Mouse (Mus musculus) 416B (cell line): ENCODE data around the gene Rab27a.
"Not testable (repeated sequence)": the region's sequence is repeated elsewhere in the genome, so short reads cannot be mapped to it uniquely, and the experiment has no call there.

Experiments
- DNase-seq: peaks from one replicate; pipeline ENCODE4 v3.0.0; 2011; ENCODE audit warnings: low read depth

Rab27a gene

DNA sequence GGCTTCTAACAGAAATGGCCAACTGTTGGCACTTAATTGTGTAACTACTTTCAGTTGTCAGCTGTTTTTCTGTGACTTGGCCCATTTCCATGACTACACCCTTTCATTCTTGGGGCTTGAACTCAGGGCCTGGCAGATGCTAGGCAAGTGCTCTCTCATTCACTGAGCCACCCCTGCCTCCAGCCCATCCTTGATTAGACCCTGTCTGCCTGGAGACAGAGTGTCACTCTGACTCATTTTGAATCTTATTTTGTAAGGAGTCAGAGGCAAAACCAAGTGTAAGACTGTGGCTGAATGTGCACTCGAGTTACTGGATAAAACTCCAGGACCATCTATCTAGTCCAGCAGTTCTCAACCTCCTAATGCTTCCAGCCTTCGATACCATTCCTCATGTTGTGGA lies 3.3 kb downstream of the Rab27a start:
- DNase-seq, result peak; percentile 32

DNA sequence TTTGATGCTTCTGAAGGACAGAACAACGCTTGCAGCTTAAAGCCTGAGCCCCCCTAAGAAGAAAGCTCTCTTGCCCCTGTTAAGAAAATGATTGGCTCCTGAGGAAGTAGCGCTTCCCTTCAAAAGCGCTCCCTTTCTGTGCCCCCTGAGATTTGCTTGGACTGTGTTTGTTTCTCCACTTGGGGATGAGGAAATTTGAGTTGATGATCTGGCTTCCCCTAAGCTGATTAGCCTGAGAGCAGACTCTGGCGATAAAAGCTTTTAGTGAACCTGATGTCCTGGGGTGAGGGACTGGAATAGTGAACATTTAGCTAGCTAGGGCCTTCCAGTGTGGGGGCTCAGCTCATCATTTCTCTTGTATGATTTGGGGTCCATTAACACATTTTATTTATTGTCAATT lies 4.3 kb downstream of the Rab27a start:
- DNase-seq, result no peak

DNA sequence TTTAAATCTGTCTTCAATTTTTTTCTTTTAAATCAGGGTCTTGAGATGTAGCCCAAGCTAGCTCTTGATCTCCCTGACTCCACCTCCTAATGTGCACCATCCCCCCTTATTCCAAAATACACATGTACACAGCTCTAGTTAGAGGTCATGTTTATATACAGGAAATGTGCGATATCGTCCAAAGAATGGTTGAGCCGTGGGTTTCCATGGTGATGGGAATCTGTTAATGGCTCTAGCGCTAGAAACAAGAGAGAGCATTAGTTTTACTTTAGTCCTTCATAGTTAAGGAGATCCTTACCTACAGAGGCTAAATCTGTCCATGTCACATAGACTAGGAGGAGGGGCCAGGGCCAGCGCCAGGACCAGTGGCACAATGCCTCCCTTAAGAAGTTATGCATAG lies 5.2 kb downstream of the Rab27a start:
- no peak for DNase-seq

DNA sequence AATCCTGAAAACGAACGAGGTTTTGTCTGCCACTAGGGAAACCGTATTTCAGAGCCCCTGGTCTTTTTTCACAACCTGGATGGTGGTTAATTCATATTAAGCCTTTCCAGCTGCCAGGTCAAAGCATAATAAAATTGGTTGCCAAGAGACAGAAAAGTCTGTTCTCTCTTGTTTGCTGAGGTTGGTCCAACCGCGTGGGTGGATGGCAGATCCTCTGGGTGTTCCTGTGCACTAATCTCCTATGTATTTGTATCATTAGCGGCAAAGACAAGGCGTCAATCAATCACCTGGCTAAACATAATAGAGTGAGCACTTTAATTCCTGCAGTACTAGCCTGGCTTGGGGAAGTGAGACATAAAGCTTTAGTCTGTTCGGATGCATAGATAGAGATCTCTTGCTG lies 6.0 kb downstream of the Rab27a start:
- DNase-seq, result no peak

GRCm38 (mm10) chr9:73055441-73055911 lies 10.8 kb downstream of the Rab27a start:
- DNase-seq, result no peak

DNA sequence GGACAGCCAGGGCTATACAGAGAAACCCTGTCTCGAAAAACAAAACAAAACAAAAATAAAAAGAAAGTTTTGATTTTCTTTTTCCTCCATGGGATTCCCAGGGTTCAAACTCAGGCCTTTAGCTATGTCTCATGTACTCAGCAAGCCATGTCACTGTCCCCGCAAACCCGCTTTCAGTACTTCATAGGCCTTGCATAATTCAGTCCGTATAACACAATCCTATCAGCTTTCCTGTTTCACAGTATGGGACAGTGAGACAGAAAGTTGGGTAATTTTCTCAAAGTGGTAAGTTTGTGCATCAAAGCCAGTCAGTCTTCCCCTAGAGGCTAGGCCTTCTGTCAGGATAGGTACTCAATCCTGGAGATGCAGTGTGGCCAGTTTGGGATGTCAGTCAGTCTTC lies 14.6 kb downstream of the Rab27a start:
- DNase-seq, result peak; percentile 47

GRCm38 (mm10) chr9:73063621-73064290 lies 19.1 kb downstream of the Rab27a start:
- DNase-seq, result no peak

GRCm38 (mm10) chr9:73067086-73067485 lies 22.4 kb downstream of the Rab27a start:
- no peak for DNase-seq

GRCm38 (mm10) chr9:73068230-73068679 lies 23.6 kb downstream of the Rab27a start:
- no peak for DNase-seq

DNA sequence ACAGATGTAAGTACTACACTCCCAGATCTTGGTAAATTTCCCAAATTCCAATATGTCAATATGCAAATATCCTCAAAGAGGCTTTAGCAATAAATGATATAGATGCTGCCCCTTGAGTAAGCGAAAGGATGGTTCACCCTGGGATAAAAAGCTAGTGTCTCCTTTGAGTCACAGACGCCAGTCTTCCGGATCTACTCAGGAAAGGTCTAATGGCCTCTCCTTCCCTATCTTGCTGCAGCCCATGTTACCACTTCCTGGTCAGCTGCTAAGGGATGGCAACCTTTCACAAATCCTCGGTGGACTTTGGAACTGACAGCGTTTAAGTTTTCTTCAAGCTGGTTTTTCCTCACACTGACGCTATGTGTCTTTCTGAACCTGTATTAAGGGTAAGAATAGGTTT lies 24.0 kb downstream of the Rab27a start:
- DNase-seq, result peak; percentile 92

- DNase-seq, result peak; percentile 89
Observed at GRCm38 (mm10) chr9:73070971-73071659, 26.5 kb downstream of the Rab27a start.

DNA sequence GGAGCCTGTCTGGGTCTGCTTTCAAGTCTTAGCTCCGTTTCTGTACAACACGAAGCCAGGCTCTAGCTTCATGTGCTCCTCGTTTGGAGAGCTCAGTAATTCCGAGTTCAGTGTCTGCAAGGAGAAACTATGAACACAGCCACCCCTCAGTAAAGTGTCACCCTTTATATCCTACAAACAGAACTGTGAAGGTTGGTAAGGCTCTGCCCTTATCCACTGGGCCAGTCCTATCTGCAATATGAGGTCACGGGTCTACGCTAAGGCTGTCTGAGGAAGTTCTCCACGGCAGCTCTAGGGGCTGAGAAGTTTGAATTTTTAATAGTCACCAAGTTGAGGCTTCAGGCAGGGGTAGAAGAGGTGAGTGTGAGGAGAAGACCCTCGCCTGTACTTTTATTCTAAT lies 27.8 kb downstream of the Rab27a start:
- peak; percentile 26 for DNase-seq

DNA sequence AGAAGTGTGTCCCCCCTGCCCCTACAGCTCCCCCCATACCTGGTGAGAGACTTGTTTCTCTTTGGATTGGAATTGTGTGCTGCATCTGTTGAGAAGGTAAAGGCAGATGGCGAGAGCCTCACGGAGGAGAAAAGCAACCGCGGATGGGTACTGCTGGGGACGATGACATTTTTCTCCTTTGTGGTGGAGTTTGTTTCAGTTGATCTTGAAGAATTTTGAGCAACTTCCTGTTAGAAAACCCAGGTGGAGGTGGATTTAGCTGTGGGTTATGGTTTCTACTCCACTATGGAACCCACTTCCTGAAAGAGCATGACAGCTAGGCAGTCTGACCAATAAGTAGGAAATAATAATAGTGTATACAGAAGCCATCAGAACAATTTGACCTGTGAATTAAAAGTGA lies 28.5 kb downstream of the Rab27a start:
- peak; percentile 79 for DNase-seq

GRCm38 (mm10) chr9:73079349-73079748 lies 34.7 kb downstream of the Rab27a start:
- not testable (repeated sequence) for DNase-seq

GRCm38 (mm10) chr9:73079801-73080325 lies 35.2 kb downstream of the Rab27a start:
- DNase-seq, result peak; percentile 28

DNA sequence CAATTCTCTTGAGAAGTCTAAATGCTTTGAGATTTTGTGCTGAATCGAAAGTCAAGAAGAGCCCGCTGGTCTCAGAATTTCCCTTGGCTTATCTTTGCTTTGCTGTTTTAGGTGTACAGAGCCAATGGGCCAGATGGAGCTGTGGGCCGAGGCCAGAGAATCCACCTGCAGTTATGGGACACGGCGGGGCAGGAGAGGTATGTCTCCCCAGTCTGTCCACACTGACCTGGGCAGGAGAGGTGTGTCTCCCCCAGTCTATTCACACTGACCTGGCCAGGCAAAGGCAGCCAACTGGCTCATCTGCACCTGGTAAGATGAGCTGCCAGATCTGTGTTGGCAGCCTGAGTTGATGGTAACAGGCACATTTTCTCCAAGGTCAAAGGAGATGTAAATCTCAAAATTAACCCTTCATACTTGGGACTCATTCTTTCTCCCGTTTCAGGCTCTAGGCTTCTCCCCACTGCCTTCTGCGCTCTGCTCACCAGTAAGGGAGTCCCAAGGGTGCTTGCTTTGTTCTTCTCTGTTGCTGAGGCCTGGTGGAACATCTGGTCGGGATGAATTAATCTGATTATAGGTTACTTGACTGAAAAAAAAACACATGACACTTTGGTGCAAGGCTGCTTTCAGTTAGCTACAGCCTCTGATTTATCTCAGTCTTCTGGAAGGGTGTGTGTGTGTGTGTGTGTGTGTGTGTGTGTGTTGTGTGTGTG lies 37.8 kb downstream of the Rab27a start:
- no peak for DNase-seq

DNA sequence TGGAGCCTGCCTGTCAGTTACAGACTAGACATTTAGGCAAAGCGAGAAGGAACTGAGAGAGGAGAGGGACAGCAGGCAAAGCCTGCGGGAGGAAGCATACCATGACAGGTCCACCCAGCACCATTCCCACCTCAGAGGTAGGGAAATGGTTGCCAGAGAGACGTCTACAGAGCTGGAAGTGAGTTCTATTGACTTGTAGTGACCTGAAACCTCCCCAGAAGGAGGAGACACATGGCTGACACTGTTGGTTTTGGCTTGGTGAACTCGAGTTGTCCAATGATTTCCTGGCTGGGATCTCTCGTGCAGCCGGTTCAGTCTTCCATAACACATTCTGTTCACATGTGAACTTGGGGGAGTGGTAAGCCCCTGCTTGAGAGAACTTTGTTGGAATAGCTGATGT lies 39.3 kb downstream of the Rab27a start:
- DNase-seq, result no peak

DNA sequence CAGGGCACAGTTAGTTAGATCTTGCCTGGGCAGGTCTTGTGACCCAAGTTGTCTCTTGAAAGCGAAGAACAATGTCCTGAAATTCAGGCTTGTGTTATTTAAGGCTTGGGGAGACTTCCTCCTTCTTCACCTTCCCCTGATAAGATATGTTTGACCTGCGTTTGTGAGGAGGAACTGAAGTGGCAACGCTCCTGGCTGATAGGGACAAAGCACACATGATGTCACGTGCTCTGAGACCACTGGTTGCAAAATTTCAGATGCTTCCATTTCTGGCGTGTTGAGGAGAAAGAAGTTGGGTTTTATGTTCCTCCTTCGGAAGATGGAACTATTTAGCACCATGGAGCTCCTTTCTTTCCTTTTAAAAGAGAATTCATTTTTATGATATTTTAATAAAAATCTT lies 41.2 kb downstream of the Rab27a start:
- peak; percentile 74 for DNase-seq

- no peak for DNase-seq
Observed at GRCm38 (mm10) chr9:73087121-73087520, 42.5 kb downstream of the Rab27a start.

- no peak for DNase-seq
Observed at GRCm38 (mm10) chr9:73087581-73087980, 42.9 kb downstream of the Rab27a start.

GRCm38 (mm10) chr9:73089222-73089920 lies 44.7 kb downstream of the Rab27a start:
- peak; percentile 89 for DNase-seq

GRCm38 (mm10) chr9:73090121-73090520 lies 45.5 kb downstream of the Rab27a start:
- peak; percentile 31 for DNase-seq
